Mouse (Mus musculus) olfactory bulb, adult 2 months (tissue): ENCODE data around the gene Cnbp.

Experiments
- CTCF ChIP-seq: fragments of 200-500 bp; IDR thresholded peaks from 2 replicates; pipeline ENCODE4 v1.5.1; 2012; ENCODE audit warnings: low read depth, mild to moderate bottlenecking, low read length, moderate library complexity; ENCODE audit not compliant: insufficient read depth
- POLR2A ChIP-seq: fragments of 200-500 bp; IDR thresholded peaks from 2 replicates; pipeline ENCODE4 v1.6.1; 2012; ENCODE audit warnings: mild to moderate bottlenecking, low read depth, low read length, moderate library complexity; ENCODE audit not compliant: insufficient read depth

GRCm38 (mm10) chr6:87887594-87888233 is 36.8 kb upstream of the Cnbp start, which contains the start of gene Copg1:
- TF ChIP-seq POLR2A (peak; percentile 64), CTCF (peak; percentile 69)
